Mouse (Mus musculus) G1E (cell line): Measurements from ENCODE around the gene Cldn34b2. TPM values are rescaled to one million over a fixed set of nuclear protein-coding genes. Genes with fewer than 3 reads are reported as not detected.
"Not testable (repeated sequence)": the region's sequence is repeated elsewhere in the genome, so short reads cannot be mapped to it uniquely, and the experiment has no call there.

Experiments used
- ATAC-seq: 2 replicates; pipeline ENCODE4 v1.8.0; 2016; ENCODE audit warnings: mild to moderate bottlenecking; ENCODE audit not compliant: insufficient number of reproducible peaks, poor library complexity, low FRiP score, severe bottlenecking; ENCODE audit errors: extremely low read depth
- DNase-seq: peaks from one replicate; pipeline ENCODE4 v3.0.0; 2012; ENCODE audit warnings: low spot score
- H3K27me3 ChIP-seq: 2 replicates; pipeline ENCODE4 v1.6.1; 2012; ENCODE audit warnings: mild to moderate bottlenecking, low read length, inconsistent platforms; ENCODE audit not compliant: insufficient read depth
- H3K36me3 ChIP-seq: replicated peaks from 2 replicates; pipeline ENCODE3; 2012; ENCODE audit warnings: mild to moderate bottlenecking, inconsistent platforms
- H3K4me1 ChIP-seq: 2 replicates; pipeline ENCODE4 v1.6.1; 2012; ENCODE audit warnings: low read depth, low read length, inconsistent platforms, mixed read lengths; ENCODE audit not compliant: insufficient read depth
- H3K4me3 ChIP-seq: 2 replicates; pipeline ENCODE4 v1.5.1; 2012; ENCODE audit warnings: low read depth, mild to moderate bottlenecking, inconsistent platforms, low read length, moderate library complexity, mixed read lengths
- H3K9me3 ChIP-seq: replicated peaks from 2 replicates; pipeline ENCODE4 v1.6.1; 2012; ENCODE audit warnings: inconsistent platforms
- CTCF ChIP-seq: IDR thresholded peaks from 2 replicates; pipeline ENCODE4 v1.5.1; 2012; ENCODE audit warnings: low read depth, low read length, inconsistent platforms, mixed read lengths
- GATA1 ChIP-seq: IDR thresholded peaks from 2 replicates; pipeline ENCODE4 v1.6.1; 2012; ENCODE audit warnings: borderline replicate concordance, low read length, inconsistent platforms, mixed read lengths
- GATA2 ChIP-seq: IDR thresholded peaks from 2 replicates; pipeline ENCODE4 v1.6.1; 2012; ENCODE audit warnings: low read depth, low read length, inconsistent platforms, borderline replicate concordance
- POLR2AphosphoS5 ChIP-seq: IDR thresholded peaks from 2 replicates; pipeline ENCODE4 v1.6.1; 2012; ENCODE audit warnings: low read depth, low read length, inconsistent platforms; ENCODE audit not compliant: insufficient replicate concordance
- TAL1 ChIP-seq: conservative IDR thresholded peaks from 2 replicates; pipeline ENCODE4 v1.6.1; 2012; ENCODE audit warnings: low read depth, low read length, inconsistent platforms, mixed read lengths
- polyA plus RNA-seq: library from polyadenylated mRNA; stranded (reverse); fragments of >175 nt; gene quantifications from 2 replicates; pipeline ENCODE4 v1.2.3, GENCODE M21; 2012
- total RNA-seq, 2 experiments: library from RNA; stranded (forward) in 1 of 2; stranded (reverse) in 1 of 2; fragments of 200-1000 nt in 1 of 2; fragments of >200 nt in 1 of 2; fragmentation: Nextera tagmentation in 1 of 2; gene quantifications; 2 replicates each; pipeline ENCODE4 v1.2.3; 2014 to 2017

Cldn34b2 gene
- total and polyA plus RNA-seq, 3 experiments: not detected

- DNase-seq (no peak), ATAC-seq (no peak)
- Histone ChIP-seq H3K36me3 (no peaks in the 10 kb centered on the region), H3K4me3 (no peak overlapping the region), H3K4me1 (no peaks in the 10 kb centered on the region), H3K27me3 (no peaks in the 10 kb centered on the region), H3K9me3 (no peaks in the 10 kb centered on the region)
- no peak for TF ChIP-seq GATA1
- TF ChIP-seq CTCF: no peak
- TF ChIP-seq GATA2: no peak
- TF ChIP-seq TAL1: no peak
- TF ChIP-seq POLR2AphosphoS5: no peak
These were observed 39.5 kb upstream of the Cldn34b2 start for GRCm38 (mm10) chrX:155167667-155168066.

GRCm38 (mm10) chrX:155166313-155166712 lies 38.1 kb upstream of the Cldn34b2 start:
- DNase-seq: no peak

GRCm38 (mm10) chrX:155163553-155163952 lies 35.3 kb upstream of the Cldn34b2 start:
- Histone ChIP-seq H3K9me3 (no peaks in the 10 kb centered on the region), H3K4me1 (no peaks in the 10 kb centered on the region), H3K27me3 (no peaks in the 10 kb centered on the region), H3K4me3 (no peak overlapping the region), H3K36me3 (no peaks in the 10 kb centered on the region)
- ATAC-seq (no peak), DNase-seq (no peak)
- no peak for TF ChIP-seq TAL1
- TF ChIP-seq CTCF: no peak
- no peak for TF ChIP-seq GATA1
- TF ChIP-seq POLR2AphosphoS5: no peak
- no peak for TF ChIP-seq GATA2

More at GRCm38 (mm10) chrX:155166313-155166712, 38.1 kb upstream of the Cldn34b2 start:
- no peaks in the 10 kb centered on the region for H3K27me3 ChIP-seq
- ATAC-seq: no peak
- H3K36me3 ChIP-seq: no peaks in the 10 kb centered on the region
- no peaks in the 10 kb centered on the region for H3K4me1 ChIP-seq
- H3K9me3 ChIP-seq: no peaks in the 10 kb centered on the region
- no peak for TF ChIP-seq TAL1
- no peak for TF ChIP-seq CTCF
- no peak for TF ChIP-seq GATA1
- TF ChIP-seq GATA2: no peak
- TF ChIP-seq POLR2AphosphoS5: no peak
- H3K4me3 ChIP-seq: no peak overlapping the region

GRCm38 (mm10) chrX:155151868-155152267 lies 23.7 kb upstream of the Cldn34b2 start:
- TF ChIP-seq TAL1 (no peak), GATA2 (no peak), GATA1 (no peak), POLR2AphosphoS5 (no peak), CTCF (no peak)
- H3K27me3 ChIP-seq: no peaks in the 10 kb centered on the region
- no peaks in the 10 kb centered on the region for H3K4me1 ChIP-seq
- H3K9me3 ChIP-seq: no peaks in the 10 kb centered on the region
- DNase-seq (no peak), ATAC-seq (no peak)
- no peak overlapping the region for H3K4me3 ChIP-seq
- H3K36me3 ChIP-seq: no peaks in the 10 kb centered on the region

- H3K27me3 ChIP-seq: no peaks in the 10 kb centered on the region
- no peaks in the 10 kb centered on the region for H3K36me3 ChIP-seq
- DNase-seq (peak; percentile 0), ATAC-seq (peak; percentile 73)
- no peaks in the 10 kb centered on the region for H3K9me3 ChIP-seq
- TF ChIP-seq TAL1: no peak
- TF ChIP-seq GATA2: no peak
- TF ChIP-seq GATA1: no peak
- TF ChIP-seq CTCF: no peak
- no peak for TF ChIP-seq POLR2AphosphoS5
- H3K4me3 ChIP-seq: no peak overlapping the region
- no peaks in the 10 kb centered on the region for H3K4me1 ChIP-seq
These were observed 16.5 kb upstream of the Cldn34b2 start for GRCm38 (mm10) chrX:155144718-155145117.

GRCm38 (mm10) chrX:155098024-155098423 lies 30.2 kb downstream of the Cldn34b2 start:
- TF ChIP-seq GATA1 (no peak), CTCF (no peak), GATA2 (no peak), POLR2AphosphoS5 (no peak), TAL1 (no peak)
- no peaks in the 10 kb centered on the region for H3K4me1 ChIP-seq
- no peaks in the 10 kb centered on the region for H3K9me3 ChIP-seq
- no peak for DNase-seq
- no peaks in the 10 kb centered on the region for H3K27me3 ChIP-seq
- ATAC-seq: no peak
- no peaks in the 10 kb centered on the region for H3K36me3 ChIP-seq
- no peak overlapping the region for H3K4me3 ChIP-seq

GRCm38 (mm10) chrX:155093566-155093965 lies 34.6 kb downstream of the Cldn34b2 start, which contains the start of gene Magea2:
Gene Magea2, minus strand, starts transcription at chrX:155093666.
- H3K9me3 ChIP-seq: not testable (repeated sequence)

GRCm38 (mm10) chrX:155089693-155090092 lies 38.5 kb downstream of the Cldn34b2 start, which contains the start of gene Magea1:
Gene Magea1, minus strand, starts transcription at chrX:155089793.
- H3K4me3 ChIP-seq, H3K9me3 ChIP-seq, H3K4me1 ChIP-seq, ATAC-seq, H3K36me3 ChIP-seq, DNase-seq, H3K27me3 ChIP-seq: not testable (repeated sequence)

More at GRCm38 (mm10) chrX:155093566-155093965, 34.6 kb downstream of the Cldn34b2 start, which contains the start of gene Magea2:
- H3K4me1 ChIP-seq, H3K4me3 ChIP-seq, ATAC-seq, H3K36me3 ChIP-seq, DNase-seq, H3K27me3 ChIP-seq: not testable (repeated sequence)
